Mouse (Mus musculus): ENCODE measurements at regions not wholly inside any gene's neighbourhood (a gene's known extent, or its start where the extent isn't known, plus 50 kb on each side); places are given as distances from the start of the nearest gene placed in this dataset.

- Histone ChIP-seq H3K36me3 (ENCODE audit: control insufficient read depth, insufficient read depth, low read length) (no peaks in the 10 kb centered on the region), H3K4me1 (ENCODE audit: control insufficient read depth, insufficient read depth, low read length) (no peaks in the 10 kb centered on the region), H3K4me3 (ENCODE audit: control insufficient read depth, low read depth, low read length) (no peak overlapping the region), H3K27ac (ENCODE audit: control insufficient read depth, insufficient read depth, low read depth, low read length) (no peak overlapping the region), H3K27me3 (ENCODE audit: control insufficient read depth, insufficient read depth, low read length) (no peaks in the 10 kb centered on the region)
- TF ChIP-seq CTCF (IDR thresholded peaks at IDR 0.05; ENCODE audit: control insufficient read depth, insufficient read depth, insufficient replicate concordance, low read depth, low read length), result no peak
- TF ChIP-seq POLR2A (IDR thresholded peaks at IDR 0.05; ENCODE audit: control insufficient read depth, low read depth, low read length), result no peak
Observed at GRCm38 (mm10) chr3:14952169-14952729, 66.2 kb downstream of the Car2 start.

GRCm38 (mm10) chr3:14952951-14953350 is 66.9 kb downstream of the Car2 start:
- Histone ChIP-seq H3K4me1 (ENCODE audit: control insufficient read depth, insufficient read depth, low read length) (no peaks in the 10 kb centered on the region), H3K27ac (ENCODE audit: control insufficient read depth, insufficient read depth, low read depth, low read length) (no peak overlapping the region), H3K4me3 (ENCODE audit: control insufficient read depth, low read depth, low read length) (no peak overlapping the region), H3K27me3 (ENCODE audit: control insufficient read depth, insufficient read depth, low read length) (no peaks in the 10 kb centered on the region), H3K36me3 (ENCODE audit: control insufficient read depth, insufficient read depth, low read length) (no peaks in the 10 kb centered on the region)
- no peak for TF ChIP-seq CTCF (IDR thresholded peaks at IDR 0.05; ENCODE audit: control insufficient read depth, insufficient read depth, insufficient replicate concordance, low read depth, low read length)

DNA sequence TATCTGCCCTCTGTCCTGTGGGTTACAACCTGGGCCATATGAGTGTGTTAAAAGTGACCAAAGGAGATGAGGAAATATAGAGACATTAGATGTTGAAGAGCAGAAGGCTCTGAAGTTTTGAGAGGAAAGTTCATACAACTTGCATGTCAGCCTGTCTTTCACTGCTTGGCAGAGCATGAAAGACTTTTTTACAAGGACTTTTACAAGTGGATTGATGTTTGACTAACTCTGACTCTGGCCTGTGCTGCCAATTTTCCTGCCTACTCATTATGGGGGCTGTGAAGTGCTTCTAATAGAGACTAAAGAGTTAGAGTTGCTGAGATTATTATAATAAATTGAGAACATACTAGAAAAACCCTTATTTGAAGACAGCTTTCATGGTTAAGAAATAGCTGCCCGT is 71.4 kb downstream of the Car2 start:
- TF ChIP-seq CTCF (IDR thresholded peaks at IDR 0.05; ENCODE audit: control insufficient read depth, insufficient read depth, insufficient replicate concordance, low read depth, low read length) (no peak), POLR2A (IDR thresholded peaks at IDR 0.05; ENCODE audit: control insufficient read depth, low read depth, low read length) (no peak)
- Histone ChIP-seq H3K36me3 (ENCODE audit: control insufficient read depth, insufficient read depth, low read length) (no peaks in the 10 kb centered on the region), H3K4me3 (ENCODE audit: control insufficient read depth, low read depth, low read length) (no peak overlapping the region), H3K27me3 (ENCODE audit: control insufficient read depth, insufficient read depth, low read length) (no peaks in the 10 kb centered on the region), H3K27ac (ENCODE audit: control insufficient read depth, insufficient read depth, low read depth, low read length) (no peak overlapping the region), H3K4me1 (ENCODE audit: control insufficient read depth, insufficient read depth, low read length) (no peaks in the 10 kb centered on the region)

DNA sequence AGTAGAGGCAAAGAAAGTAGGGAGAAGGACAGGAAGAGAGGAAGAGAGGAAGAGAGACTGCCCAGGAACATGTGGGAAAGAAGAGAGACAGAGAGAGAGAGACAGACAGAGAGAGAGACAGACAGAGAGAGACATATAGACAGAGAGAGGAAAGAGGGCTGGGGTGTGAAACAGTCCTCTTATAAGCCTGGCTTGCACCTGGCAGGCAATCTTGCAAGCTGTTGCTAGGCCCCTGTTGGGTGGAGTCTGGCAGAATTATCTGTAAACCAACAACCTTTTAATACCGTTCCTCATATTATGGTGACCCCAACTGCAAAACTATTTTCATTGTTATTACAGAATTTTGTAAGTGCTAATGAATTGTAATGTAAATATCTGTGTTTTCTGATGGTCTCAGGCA is 72.2 kb downstream of the Car2 start:
- no peaks in the 10 kb centered on the region for H3K36me3 ChIP-seq (ENCODE audit: control insufficient read depth, insufficient read depth, low read length)
- H3K27ac ChIP-seq (ENCODE audit: control insufficient read depth, insufficient read depth, low read depth, low read length), result no peak overlapping the region
- no peaks in the 10 kb centered on the region for H3K4me1 ChIP-seq (ENCODE audit: control insufficient read depth, insufficient read depth, low read length)
- H3K27me3 ChIP-seq (ENCODE audit: control insufficient read depth, insufficient read depth, low read length), result no peaks in the 10 kb centered on the region
- TF ChIP-seq CTCF (IDR thresholded peaks at IDR 0.05; ENCODE audit: control insufficient read depth, insufficient read depth, insufficient replicate concordance, low read depth, low read length), result no peak
- TF ChIP-seq POLR2A (IDR thresholded peaks at IDR 0.05; ENCODE audit: control insufficient read depth, low read depth, low read length), result no peak
- no peak overlapping the region for H3K4me3 ChIP-seq (ENCODE audit: control insufficient read depth, low read depth, low read length)

GRCm38 (mm10) chr3:14959586-14959985 is 73.5 kb downstream of the Car2 start:
- Histone ChIP-seq H3K4me3 (ENCODE audit: control insufficient read depth, low read depth, low read length) (no peak overlapping the region), H3K4me1 (ENCODE audit: control insufficient read depth, insufficient read depth, low read length) (no peaks in the 10 kb centered on the region), H3K27ac (ENCODE audit: control insufficient read depth, insufficient read depth, low read depth, low read length) (no peak overlapping the region), H3K27me3 (ENCODE audit: control insufficient read depth, insufficient read depth, low read length) (no peaks in the 10 kb centered on the region), H3K36me3 (ENCODE audit: control insufficient read depth, insufficient read depth, low read length) (no peaks in the 10 kb centered on the region)
- TF ChIP-seq POLR2A (IDR thresholded peaks at IDR 0.05; ENCODE audit: control insufficient read depth, low read depth, low read length) (no peak), CTCF (IDR thresholded peaks at IDR 0.05; ENCODE audit: control insufficient read depth, insufficient read depth, insufficient replicate concordance, low read depth, low read length) (no peak)

DNA sequence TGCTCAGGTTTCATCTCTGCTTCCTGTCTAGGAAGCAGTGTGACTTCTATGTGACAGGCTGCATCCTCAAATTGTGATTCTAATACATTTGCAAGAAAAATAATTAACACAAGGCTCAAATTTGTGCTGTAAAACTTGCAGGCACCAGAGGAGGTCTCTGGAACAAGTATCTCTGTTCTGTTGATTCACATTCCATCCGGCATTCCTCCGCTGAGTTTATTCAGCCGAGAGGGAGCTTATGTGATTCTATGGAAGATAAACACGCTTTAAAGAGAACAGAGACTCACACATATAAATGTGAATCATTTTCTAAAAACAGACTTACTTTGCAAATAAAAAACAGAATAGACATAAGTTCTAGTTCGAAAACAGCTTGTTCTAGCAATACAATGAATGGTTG is 78.7 kb downstream of the Car2 start:
- no peaks in the 10 kb centered on the region for H3K27me3 ChIP-seq (ENCODE audit: control insufficient read depth, insufficient read depth, low read length)
- no peak overlapping the region for H3K27ac ChIP-seq (ENCODE audit: control insufficient read depth, insufficient read depth, low read depth, low read length)

GRCm38 (mm10) chr3:14965438-14966044 is 79.5 kb downstream of the Car2 start:
- TF ChIP-seq POLR2A (IDR thresholded peaks at IDR 0.05; ENCODE audit: control insufficient read depth, low read depth, low read length), result no peak
- no peak for TF ChIP-seq CTCF (IDR thresholded peaks at IDR 0.05; ENCODE audit: control insufficient read depth, insufficient read depth, insufficient replicate concordance, low read depth, low read length)
- H3K27me3 ChIP-seq (ENCODE audit: control insufficient read depth, insufficient read depth, low read length), result no peaks in the 10 kb centered on the region
- H3K27ac ChIP-seq (ENCODE audit: control insufficient read depth, insufficient read depth, low read depth, low read length), result no peak overlapping the region
- H3K36me3 ChIP-seq (ENCODE audit: control insufficient read depth, insufficient read depth, low read length), result no peaks in the 10 kb centered on the region
- H3K4me1 ChIP-seq (ENCODE audit: control insufficient read depth, insufficient read depth, low read length), result no peaks in the 10 kb centered on the region
- no peak overlapping the region for H3K4me3 ChIP-seq (ENCODE audit: control insufficient read depth, low read depth, low read length)

More for the DNA sequence above, 78.7 kb downstream of the Car2 start:
- Histone ChIP-seq H3K36me3 (ENCODE audit: control insufficient read depth, insufficient read depth, low read length) (no peaks in the 10 kb centered on the region), H3K4me3 (ENCODE audit: control insufficient read depth, low read depth, low read length) (no peak overlapping the region), H3K4me1 (ENCODE audit: control insufficient read depth, insufficient read depth, low read length) (no peaks in the 10 kb centered on the region)
- TF ChIP-seq POLR2A (IDR thresholded peaks at IDR 0.05; ENCODE audit: control insufficient read depth, low read depth, low read length) (no peak), CTCF (IDR thresholded peaks at IDR 0.05; ENCODE audit: control insufficient read depth, insufficient read depth, insufficient replicate concordance, low read depth, low read length) (no peak)

Data from testis, adult 2 months (tissue).